Mouse (Mus musculus) G1E (cell line): Measurements from ENCODE around the gene Tmem116. TPM values are rescaled to one million over a fixed set of nuclear protein-coding genes. Genes with fewer than 3 reads are reported as not detected.
"Not testable (repeated sequence)": the region's sequence is repeated elsewhere in the genome, so short reads cannot be mapped to it uniquely, and the experiment has no call there.

Experiments
- ATAC-seq: 2 replicates; pipeline ENCODE4 v1.8.0; 2016; ENCODE audit warnings: mild to moderate bottlenecking; ENCODE audit not compliant: insufficient number of reproducible peaks, poor library complexity, low FRiP score, severe bottlenecking; ENCODE audit errors: extremely low read depth
- DNase-seq: peaks from one replicate; pipeline ENCODE4 v3.0.0; 2012; ENCODE audit warnings: low spot score
- H3K27me3 ChIP-seq: 2 replicates; pipeline ENCODE4 v1.6.1; 2012; ENCODE audit warnings: mild to moderate bottlenecking, low read length, inconsistent platforms; ENCODE audit not compliant: insufficient read depth
- H3K36me3 ChIP-seq: replicated peaks from 2 replicates; pipeline ENCODE3; 2012; ENCODE audit warnings: mild to moderate bottlenecking, inconsistent platforms
- H3K4me1 ChIP-seq: 2 replicates; pipeline ENCODE4 v1.6.1; 2012; ENCODE audit warnings: low read depth, low read length, inconsistent platforms, mixed read lengths; ENCODE audit not compliant: insufficient read depth
- H3K4me3 ChIP-seq: 2 replicates; pipeline ENCODE4 v1.5.1; 2012; ENCODE audit warnings: low read depth, mild to moderate bottlenecking, inconsistent platforms, low read length, moderate library complexity, mixed read lengths
- H3K9me3 ChIP-seq: replicated peaks from 2 replicates; pipeline ENCODE4 v1.6.1; 2012; ENCODE audit warnings: inconsistent platforms
- CTCF ChIP-seq: IDR thresholded peaks from 2 replicates; pipeline ENCODE4 v1.5.1; 2012; ENCODE audit warnings: low read depth, low read length, inconsistent platforms, mixed read lengths
- GATA1 ChIP-seq: IDR thresholded peaks from 2 replicates; pipeline ENCODE4 v1.6.1; 2012; ENCODE audit warnings: borderline replicate concordance, low read length, inconsistent platforms, mixed read lengths
- GATA2 ChIP-seq: IDR thresholded peaks from 2 replicates; pipeline ENCODE4 v1.6.1; 2012; ENCODE audit warnings: low read depth, low read length, inconsistent platforms, borderline replicate concordance
- POLR2AphosphoS5 ChIP-seq: IDR thresholded peaks from 2 replicates; pipeline ENCODE4 v1.6.1; 2012; ENCODE audit warnings: low read depth, low read length, inconsistent platforms; ENCODE audit not compliant: insufficient replicate concordance
- TAL1 ChIP-seq: conservative IDR thresholded peaks from 2 replicates; pipeline ENCODE4 v1.6.1; 2012; ENCODE audit warnings: low read depth, low read length, inconsistent platforms, mixed read lengths
- polyA plus RNA-seq: library from polyadenylated mRNA; stranded (reverse); fragments of >175 nt; gene quantifications from 2 replicates; pipeline ENCODE4 v1.2.3, GENCODE M21; 2012
- total RNA-seq, 2 experiments: library from RNA; stranded (forward) in 1 of 2; stranded (reverse) in 1 of 2; fragments of 200-1000 nt in 1 of 2; fragments of >200 nt in 1 of 2; fragmentation: Nextera tagmentation in 1 of 2; gene quantifications; 2 replicates each; pipeline ENCODE4 v1.2.3; 2014 to 2017

Tmem116 gene
- total and polyA plus RNA-seq, 3 experiments, result 2.6 to 10.6 (median 6.1) TPM

DNA sequence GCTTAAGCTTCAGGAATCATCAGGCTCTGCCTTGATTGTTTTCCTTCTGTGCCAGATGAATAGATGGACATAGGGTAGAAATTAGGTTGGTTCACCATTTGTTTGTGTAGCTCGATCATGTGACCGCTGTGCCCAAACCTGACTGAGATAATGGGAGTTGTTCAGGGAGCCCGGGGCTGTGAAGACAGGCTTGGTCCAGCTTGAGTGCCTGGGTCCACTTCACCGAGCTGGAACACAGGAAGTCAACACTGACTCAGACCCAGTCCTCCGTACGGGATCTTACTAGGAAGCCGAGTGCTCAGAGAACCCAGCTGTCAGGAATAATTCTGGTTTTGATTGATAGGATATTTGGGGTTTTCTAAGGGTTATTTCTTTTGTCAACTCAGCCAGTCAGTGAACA, 22.9 kb downstream of the Tmem116 start:
- peaks cover 71% of the 10 kb centered on the region for H3K4me1 ChIP-seq
- no peaks in the 10 kb centered on the region for H3K36me3 ChIP-seq
- ATAC-seq (no peak), DNase-seq (no peak)
- TF ChIP-seq GATA2, result no peak
- no peak for TF ChIP-seq TAL1
- TF ChIP-seq POLR2AphosphoS5, result no peak
- TF ChIP-seq CTCF, result no peak
- TF ChIP-seq GATA1, result no peak
- H3K4me3 ChIP-seq, result no peak overlapping the region
- no peaks in the 10 kb centered on the region for H3K27me3 ChIP-seq
- H3K9me3 ChIP-seq, result no peaks in the 10 kb centered on the region

DNA sequence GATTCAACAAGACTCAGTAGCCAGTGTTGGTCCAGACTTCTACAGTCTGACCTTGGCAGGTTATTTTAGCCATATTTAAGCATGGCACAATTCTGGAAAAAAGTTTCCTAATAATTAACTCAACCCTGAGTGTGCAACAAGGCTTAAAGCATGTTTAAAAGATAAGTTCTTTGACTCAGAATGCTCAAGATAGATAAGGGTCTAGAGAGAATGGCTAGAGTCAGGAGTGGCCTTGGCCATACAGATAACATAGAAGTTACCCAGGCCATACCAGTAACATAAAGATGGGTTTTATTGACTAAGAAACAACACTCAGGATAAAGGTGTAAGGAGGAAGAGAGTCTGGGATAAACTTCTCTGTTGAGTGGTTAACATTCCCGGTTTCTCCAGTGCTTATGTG, 24.3 kb downstream of the Tmem116 start:
- DNase-seq, result no peak
- peak; percentile 91 for ATAC-seq
- H3K4me1 ChIP-seq, result peaks cover 59% of the 10 kb centered on the region
- H3K9me3 ChIP-seq, result no peaks in the 10 kb centered on the region
- H3K4me3 ChIP-seq, result no peak overlapping the region
- TF ChIP-seq TAL1, result peak; percentile 90
- no peak for TF ChIP-seq CTCF
- TF ChIP-seq POLR2AphosphoS5, result no peak
- H3K36me3 ChIP-seq, result no peaks in the 10 kb centered on the region
- H3K27me3 ChIP-seq, result no peaks in the 10 kb centered on the region

DNA sequence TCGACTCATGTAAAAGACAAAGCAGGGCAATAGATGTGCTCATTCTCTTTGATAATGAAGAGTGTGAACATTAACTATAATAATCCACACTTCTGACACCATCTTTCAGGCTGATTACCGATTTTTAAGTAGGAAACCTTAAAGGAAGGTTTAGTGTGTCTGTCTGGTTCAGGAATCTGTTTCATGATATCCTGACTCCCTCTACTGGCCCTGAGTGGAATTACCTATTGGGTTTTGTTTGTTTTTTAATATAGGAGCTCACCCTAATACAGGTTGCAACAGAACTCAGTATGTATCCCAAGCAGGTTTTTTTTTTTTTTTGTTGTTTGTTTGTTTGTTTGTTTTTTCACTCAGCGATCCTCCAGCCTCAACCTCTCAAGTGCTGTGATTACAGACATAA, 26.0 kb downstream of the Tmem116 start:
- Histone ChIP-seq H3K27me3 (peaks cover 4% of the 10 kb centered on the region; the same call in 1 of the 2 replicates), H3K4me1 (peaks cover 46% of the 10 kb centered on the region), H3K36me3 (no peaks in the 10 kb centered on the region), H3K9me3 (no peaks in the 10 kb centered on the region), H3K4me3 (no peak overlapping the region)
- TF ChIP-seq TAL1 (no peak), CTCF (no peak), POLR2AphosphoS5 (no peak), GATA2 (no peak), GATA1 (no peak)
- no peak for DNase-seq
- ATAC-seq, result no peak

DNA sequence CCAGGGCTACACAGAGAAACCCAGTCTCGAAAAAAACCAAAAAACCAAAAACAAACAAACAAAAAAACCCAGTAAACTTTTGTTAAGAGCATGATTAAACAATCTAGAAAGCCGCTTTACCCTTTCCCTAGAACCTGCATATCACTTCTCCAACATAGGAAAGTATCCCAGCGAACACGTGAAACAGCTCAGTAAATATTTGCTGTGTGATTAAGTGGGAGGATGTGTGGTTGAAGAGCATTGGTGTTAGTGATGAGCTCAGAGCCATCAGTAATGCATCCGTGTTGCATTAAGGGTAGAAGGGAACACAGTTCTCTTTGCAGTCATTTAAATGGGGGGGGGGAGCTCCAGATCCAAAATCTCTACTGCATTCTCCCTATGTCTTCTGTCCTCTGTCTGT, 33.1 kb downstream of the Tmem116 start:
- no peak for DNase-seq
- no peaks in the 10 kb centered on the region for H3K9me3 ChIP-seq
- no peak overlapping the region for H3K4me3 ChIP-seq
- H3K36me3 ChIP-seq, result no peaks in the 10 kb centered on the region
- TF ChIP-seq GATA1 (no peak), TAL1 (no peak), GATA2 (no peak), POLR2AphosphoS5 (no peak), CTCF (no peak)
- ATAC-seq, result no peak
- peaks cover 3% of the 10 kb centered on the region for H3K4me1 ChIP-seq
- H3K27me3 ChIP-seq, result peaks cover 20% of the 10 kb centered on the region

DNA sequence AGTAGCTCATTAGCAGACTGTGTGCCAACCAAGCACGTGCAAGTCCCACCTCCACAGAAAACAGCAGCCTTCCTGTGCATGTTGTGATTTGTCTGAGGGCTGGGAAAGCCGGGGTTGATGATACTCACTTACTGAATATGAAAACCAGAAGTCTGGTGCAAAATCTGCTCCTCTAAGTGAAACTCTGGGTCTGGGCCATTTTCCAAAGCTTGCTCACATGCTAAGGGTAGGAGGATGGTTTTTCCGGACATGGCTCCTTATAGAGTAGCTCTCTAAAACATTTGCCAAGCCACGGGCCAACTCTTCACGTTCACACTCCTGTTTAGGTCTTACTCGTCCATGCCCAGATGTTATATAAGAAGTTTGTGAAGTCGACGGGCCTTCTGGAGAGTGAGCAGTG, 41.6 kb downstream of the Tmem116 start:
- peaks cover 18% of the 10 kb centered on the region; the same call in 1 of the 2 replicates for H3K27me3 ChIP-seq
- no peaks in the 10 kb centered on the region for H3K9me3 ChIP-seq
- TF ChIP-seq TAL1 (no peak), GATA2 (no peak), POLR2AphosphoS5 (no peak), GATA1 (no peak), CTCF (no peak)
- no peaks in the 10 kb centered on the region for H3K36me3 ChIP-seq
- no peak overlapping the region for H3K4me3 ChIP-seq
- no peaks in the 10 kb centered on the region for H3K4me1 ChIP-seq
- DNase-seq, result no peak
- no peak for ATAC-seq

DNA sequence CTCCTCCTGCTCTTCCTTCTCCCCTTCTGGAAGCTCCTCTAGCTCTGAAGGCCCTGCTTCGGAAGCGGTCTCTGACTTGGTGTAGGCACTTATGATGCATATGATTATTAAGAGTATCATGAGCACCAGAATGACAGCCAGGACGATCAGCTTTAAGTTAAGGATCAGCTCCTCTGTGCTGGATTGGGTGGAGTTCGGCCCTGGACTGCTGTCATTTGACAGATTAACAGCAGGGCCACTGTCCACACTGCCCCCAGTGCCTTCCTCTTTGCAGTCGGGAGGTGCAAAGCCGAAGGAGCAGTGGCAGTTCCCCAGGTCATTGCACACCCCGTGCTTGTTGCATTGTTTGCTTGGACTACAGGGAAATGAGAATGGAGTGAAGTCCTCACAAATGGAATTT, 49.0 kb downstream of the Tmem116 start:
- H3K4me1 ChIP-seq, result 0 out of 2 replicates have a peak, but pooled peaks cover 4% of the 10 kb centered on the region
- no peak overlapping the region for H3K4me3 ChIP-seq

DNA sequence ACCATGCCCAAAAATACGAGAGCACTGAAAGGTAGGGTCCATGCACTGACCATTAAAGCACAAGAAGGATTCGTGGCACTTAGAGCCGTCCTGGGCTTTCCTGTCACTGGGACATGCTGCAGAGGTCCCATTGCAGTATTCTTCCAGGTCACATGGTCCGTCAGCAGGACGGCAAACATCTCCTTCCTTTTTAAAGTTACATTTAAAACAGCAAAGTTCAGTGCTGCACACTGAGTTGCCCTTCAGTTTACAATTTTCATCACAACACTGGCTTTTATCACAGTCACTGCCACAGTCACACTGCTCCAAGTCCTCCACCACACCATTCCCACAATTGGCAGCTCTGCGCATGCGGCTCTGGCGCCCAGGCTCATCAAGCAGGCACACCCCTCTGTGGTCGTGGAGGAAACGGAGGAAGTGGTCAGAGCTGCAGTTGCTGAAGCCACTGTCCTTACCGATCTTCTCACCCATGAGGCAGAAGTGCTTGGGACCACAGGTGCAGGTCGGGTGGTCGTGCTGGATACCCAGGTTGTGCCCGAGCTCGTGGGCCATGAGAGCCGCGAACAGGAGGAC, 49.8 kb downstream of the Tmem116 start:
- not testable (repeated sequence) for H3K4me3 ChIP-seq, H3K4me1 ChIP-seq, ATAC-seq, H3K9me3 ChIP-seq, DNase-seq, H3K36me3 ChIP-seq
- H3K27me3 ChIP-seq, result peaks cover 37% of the 10 kb centered on the region

More for the DNA sequence above, 49.0 kb downstream of the Tmem116 start:
- ATAC-seq (no peak), DNase-seq (no peak)
- Histone ChIP-seq H3K9me3 (no peaks in the 10 kb centered on the region), H3K27me3 (peaks cover 37% of the 10 kb centered on the region), H3K36me3 (no peaks in the 10 kb centered on the region)
- no peak for TF ChIP-seq POLR2AphosphoS5
- no peak for TF ChIP-seq GATA1
- no peak for TF ChIP-seq TAL1
- no peak for TF ChIP-seq GATA2
- no peak for TF ChIP-seq CTCF
